Mouse (Mus musculus): Measurements from ENCODE around the gene Fam83f. TPM values are rescaled to one million over a fixed set of nuclear protein-coding genes. Genes with fewer than 3 reads are reported as not detected.

The Fam83f gene
- polyA plus RNA-seq, 1 experiment from 2014 or later, result 0.83 TPM

GRCm38 (mm10) chr15:80672810-80673209, 1.2 kb downstream of the Fam83f start:
- no peak overlapping the region for H3K9ac ChIP-seq
- 48% methylated on average over 2 of the region's 2 CpGs for WGBS (ENCODE audit: insufficient replicate concordance)
- DNase-seq (no peak), ATAC-seq (ENCODE audit: low read depth) (no peak)
- H3K4me2 ChIP-seq, result no peak overlapping the region
- peaks cover 73% of the 10 kb centered on the region for H3K27me3 ChIP-seq
- H3K27ac ChIP-seq, result no peak overlapping the region
- no peaks in the 10 kb centered on the region for H3K36me3 ChIP-seq
- H3K4me1 ChIP-seq (replicated peaks), result peaks cover 12% of the 10 kb centered on the region
- H3K4me3 ChIP-seq (replicated peaks), result no peak overlapping the region
- H3K9me3 ChIP-seq (replicated peaks), result no peaks in the 10 kb centered on the region

GRCm38 (mm10) chr15:80673337-80674095, 1.9 kb downstream of the Fam83f start:
- DNase-seq (no peak), ATAC-seq (ENCODE audit: low read depth) (no peak)
- H3K36me3 ChIP-seq, result no peaks in the 10 kb centered on the region

GRCm38 (mm10) chr15:80674700-80675099, 3.1 kb downstream of the Fam83f start:
- 49% methylated on average over 6 of the region's 6 CpGs for WGBS (ENCODE audit: insufficient replicate concordance)
- DNase-seq, result no peak
- ATAC-seq (ENCODE audit: low read depth), result 0 out of 2 replicates have a peak, but pooled peaks have one; percentile 16
- Histone ChIP-seq H3K4me1 (replicated peaks) (peaks cover 18% of the 10 kb centered on the region), H3K4me3 (replicated peaks) (no peak overlapping the region), H3K4me2 (no peak overlapping the region), H3K36me3 (no peaks in the 10 kb centered on the region), H3K27me3 (peaks cover 84% of the 10 kb centered on the region), H3K9ac (no peak overlapping the region), H3K27ac (no peak overlapping the region; the same call in 1 of the 2 replicates), H3K9me3 (replicated peaks) (no peaks in the 10 kb centered on the region)

More at GRCm38 (mm10) chr15:80673337-80674095, 1.9 kb downstream of the Fam83f start:
- WGBS (ENCODE audit: insufficient replicate concordance), result 57% methylated on average over 4 of the region's 4 CpGs
- Histone ChIP-seq H3K4me2 (no peak overlapping the region), H3K9me3 (replicated peaks) (no peaks in the 10 kb centered on the region), H3K27me3 (peaks cover 79% of the 10 kb centered on the region), H3K27ac (no peak overlapping the region), H3K4me3 (replicated peaks) (no peak overlapping the region), H3K9ac (no peak overlapping the region), H3K4me1 (replicated peaks) (peaks cover 12% of the 10 kb centered on the region)

- Histone ChIP-seq H3K9ac (no peak overlapping the region), H3K9me3 (replicated peaks) (no peaks in the 10 kb centered on the region), H3K36me3 (no peaks in the 10 kb centered on the region), H3K4me3 (replicated peaks) (no peak overlapping the region), H3K4me1 (replicated peaks) (peaks cover 37% of the 10 kb centered on the region), H3K27ac (no peak overlapping the region), H3K4me2 (no peak overlapping the region), H3K27me3 (peaks cover 54% of the 10 kb centered on the region)
- WGBS (ENCODE audit: insufficient replicate concordance), result 54% methylated on average over 8 of the region's 8 CpGs
- DNase-seq (no peak), ATAC-seq (ENCODE audit: low read depth) (no peak)
These were observed 8.0 kb downstream of the Fam83f start for GRCm38 (mm10) chr15:80679515-80680215.

GRCm38 (mm10) chr15:80680347-80681030, 8.8 kb downstream of the Fam83f start:
- Histone ChIP-seq H3K27me3 (peaks cover 51% of the 10 kb centered on the region), H3K4me3 (replicated peaks) (no peak overlapping the region), H3K9ac (no peak overlapping the region), H3K36me3 (no peaks in the 10 kb centered on the region), H3K27ac (no peak overlapping the region), H3K4me2 (no peak overlapping the region), H3K4me1 (replicated peaks) (peaks cover 44% of the 10 kb centered on the region), H3K9me3 (replicated peaks) (no peaks in the 10 kb centered on the region)
- 43% methylated on average over 7 of the region's 7 CpGs for WGBS (ENCODE audit: insufficient replicate concordance)
- ATAC-seq (ENCODE audit: low read depth) (peak; percentile 18; the same call in 1 of the 2 replicates), DNase-seq (no peak)

GRCm38 (mm10) chr15:80681466-80681881, 9.8 kb downstream of the Fam83f start:
- H3K27ac ChIP-seq, result peak overlapping the region; percentile 56; the same call in 1 of the 2 replicates
- peaks cover 52% of the 10 kb centered on the region for H3K27me3 ChIP-seq
- no peak overlapping the region for H3K4me2 ChIP-seq
- no peaks in the 10 kb centered on the region for H3K36me3 ChIP-seq
- DNase-seq, result no peak
- WGBS (ENCODE audit: insufficient replicate concordance), result 42% methylated on average over 4 of the region's 4 CpGs
- ATAC-seq (ENCODE audit: low read depth), result no peak
- H3K9ac ChIP-seq, result no peak overlapping the region
- H3K9me3 ChIP-seq (replicated peaks), result no peaks in the 10 kb centered on the region
- H3K4me3 ChIP-seq (replicated peaks), result no peak overlapping the region
- peaks cover 44% of the 10 kb centered on the region for H3K4me1 ChIP-seq (replicated peaks)

GRCm38 (mm10) chr15:80682343-80682742, 10.7 kb downstream of the Fam83f start:
- peaks cover 54% of the 10 kb centered on the region for H3K27me3 ChIP-seq
- ATAC-seq (ENCODE audit: low read depth) (no peak), DNase-seq (no peak)
- H3K4me1 ChIP-seq (replicated peaks), result peaks cover 44% of the 10 kb centered on the region
- no peak overlapping the region for H3K9ac ChIP-seq
- H3K4me3 ChIP-seq (replicated peaks), result no peak overlapping the region
- no peaks in the 10 kb centered on the region for H3K9me3 ChIP-seq (replicated peaks)
- no peaks in the 10 kb centered on the region for H3K36me3 ChIP-seq
- WGBS (ENCODE audit: insufficient replicate concordance), result 61% methylated on average over 8 of the region's 8 CpGs
- no peak overlapping the region for H3K4me2 ChIP-seq
- H3K27ac ChIP-seq, result peak overlapping the region; percentile 56

- no peak overlapping the region for H3K4me3 ChIP-seq (replicated peaks)
- no peaks in the 10 kb centered on the region for H3K9me3 ChIP-seq (replicated peaks)
- peaks cover 57% of the 10 kb centered on the region for H3K27me3 ChIP-seq
- no peak overlapping the region for H3K27ac ChIP-seq
- H3K4me2 ChIP-seq, result no peak overlapping the region
- no peaks in the 10 kb centered on the region for H3K36me3 ChIP-seq
- H3K4me1 ChIP-seq (replicated peaks), result peaks cover 44% of the 10 kb centered on the region
- no peak overlapping the region for H3K9ac ChIP-seq
- WGBS (ENCODE audit: insufficient replicate concordance), result 68% methylated on average over 6 of the region's 6 CpGs
- DNase-seq (no peak), ATAC-seq (ENCODE audit: low read depth) (no peak)
These were observed 11.5 kb downstream of the Fam83f start for GRCm38 (mm10) chr15:80683151-80683550.

- H3K27me3 ChIP-seq, result peaks cover 49% of the 10 kb centered on the region
- H3K27ac ChIP-seq, result no peak overlapping the region
- ATAC-seq (ENCODE audit: low read depth) (no peak), DNase-seq (no peak)
- no peaks in the 10 kb centered on the region for H3K9me3 ChIP-seq (replicated peaks)
- no peak overlapping the region for H3K4me3 ChIP-seq (replicated peaks)
- WGBS (ENCODE audit: insufficient replicate concordance), result 64% methylated on average over 3 of the region's 3 CpGs
- no peak overlapping the region for H3K4me2 ChIP-seq
- no peaks in the 10 kb centered on the region for H3K36me3 ChIP-seq
- H3K9ac ChIP-seq, result no peak overlapping the region
- peaks cover 53% of the 10 kb centered on the region for H3K4me1 ChIP-seq (replicated peaks)
These were observed 12.3 kb downstream of the Fam83f start for GRCm38 (mm10) chr15:80683990-80684389.

GRCm38 (mm10) chr15:80684786-80685602, 13.3 kb downstream of the Fam83f start:
- Histone ChIP-seq H3K27me3 (peaks cover 41% of the 10 kb centered on the region), H3K36me3 (no peaks in the 10 kb centered on the region), H3K9me3 (replicated peaks) (no peaks in the 10 kb centered on the region), H3K4me2 (no peak overlapping the region), H3K4me3 (replicated peaks) (no peak overlapping the region), H3K27ac (no peak overlapping the region), H3K9ac (no peak overlapping the region), H3K4me1 (replicated peaks) (peaks cover 49% of the 10 kb centered on the region)
- WGBS (ENCODE audit: insufficient replicate concordance), result 41% methylated on average over 8 of the region's 8 CpGs
- ATAC-seq (ENCODE audit: low read depth) (no peak), DNase-seq (no peak)

GRCm38 (mm10) chr15:80685603-80685895, 13.9 kb downstream of the Fam83f start:
- no peak for DNase-seq
- no peak for ATAC-seq (ENCODE audit: low read depth)
- peaks cover 43% of the 10 kb centered on the region for H3K4me1 ChIP-seq (replicated peaks)
- H3K4me3 ChIP-seq (replicated peaks), result no peak overlapping the region
- H3K9ac ChIP-seq, result no peak overlapping the region
- no peaks in the 10 kb centered on the region for H3K36me3 ChIP-seq
- peaks cover 46% of the 10 kb centered on the region for H3K27me3 ChIP-seq
- no peak overlapping the region for H3K27ac ChIP-seq
- 45% methylated on average over 7 of the region's 7 CpGs for WGBS (ENCODE audit: insufficient replicate concordance)
- H3K4me2 ChIP-seq, result no peak overlapping the region
- no peaks in the 10 kb centered on the region for H3K9me3 ChIP-seq (replicated peaks)
